Mouse (Mus musculus) embryonic stem cell, embryonic (primary cell): ENCODE measurements around the gene 1700029F12Rik.

Source experiments
- CTCF ChIA-PET, 4 experiments: fragments of 300-600 bp in 2 of 4; fragments of 350-600 bp in 2 of 4; sonication (Branson Sonifier 250); formaldehyde crosslinking; loops; one replicate each; lab custom pipeline; 2022; ENCODE audit warnings: inconsistent platforms in 2 of 4; lab: Charles Lee
- POLR2A ChIA-PET, 4 experiments: fragments of 300-600 bp in 2 of 4; fragments of 350-600 bp in 2 of 4; sonication (Branson Sonifier 250); formaldehyde crosslinking; loops; one replicate each; lab custom pipeline; 2022; ENCODE audit warnings: antibody characterized with exemption in 4 of 4, inconsistent platforms in 1 of 4; lab: Charles Lee

The 1700029F12Rik gene

DNA sequence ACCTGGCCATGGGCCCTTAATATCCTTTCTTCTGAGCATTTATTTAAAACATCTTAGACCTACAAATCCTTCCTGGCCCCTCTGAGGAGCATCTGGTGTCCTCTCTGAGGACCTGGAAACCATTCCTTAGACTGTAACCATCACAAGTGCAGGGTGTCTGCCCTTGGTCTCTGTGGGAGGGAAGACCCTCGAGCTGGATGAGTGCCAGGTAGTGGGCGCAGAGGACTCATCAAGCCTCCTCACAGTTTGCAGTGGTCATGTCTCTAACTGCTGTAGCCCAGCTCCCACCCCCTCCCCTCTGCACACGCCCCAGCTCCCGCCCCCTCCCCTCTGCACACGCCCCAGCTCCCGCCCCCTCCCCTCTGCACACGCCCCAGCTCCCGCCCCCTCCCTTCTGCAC, 26.2 kb upstream of the 1700029F12Rik start:
- POLR2A ChIA-PET: interaction anchor here in 3 of 4 experiments (0.6 to 1.7 kb wide), 13 partner anchors 10 to 425 kb away, joined by 3 to 7 read pairs (median 3); partner anchors contain the start of genes Gfm2 (in 2 of the 3), Nsa2 (in 2 of the 3) and Gm6169 (in 1 of the 3)
- CTCF ChIA-PET: interaction anchor here in 3 of 4 experiments (0.6 to 1.3 kb wide), 5 partner anchors 8 to 53 kb away, joined by 3 to 6 read pairs (median 3); no protein-coding TSS in a partner anchor

DNA sequence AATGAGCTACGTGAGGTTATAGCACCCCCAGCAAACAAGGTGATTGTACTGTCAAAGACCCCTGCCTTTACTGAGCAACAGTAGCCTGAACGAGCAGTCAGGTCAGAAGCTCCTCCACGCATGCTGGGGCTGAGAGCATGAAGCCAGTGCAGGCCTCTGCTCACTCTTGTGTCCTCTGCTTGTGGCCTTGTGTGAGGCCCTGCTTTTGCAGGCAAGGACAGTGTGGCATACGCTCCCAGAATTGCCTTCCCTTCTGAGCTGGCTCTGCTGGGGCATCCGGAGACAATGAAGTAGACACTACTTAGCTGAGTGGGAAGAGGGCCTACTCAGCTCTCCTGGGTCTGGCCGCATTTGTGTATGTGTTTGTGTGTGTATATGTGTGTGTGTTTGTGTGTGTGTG, 25.6 kb upstream of the 1700029F12Rik start:
- CTCF ChIA-PET: interaction anchor here in 2 of 4 experiments (0.6 to 1.3 kb wide), 2 partner anchors 52 to 53 kb away, joined by 3 to 6 read pairs; no protein-coding TSS in a partner anchor
- POLR2A ChIA-PET: interaction anchor here in 2 of 4 experiments (0.5 to 1.7 kb wide), 9 partner anchors 11 to 1151 kb away, joined by 3 to 7 read pairs (median 3); partner anchors contain the start of genes Gfm2 (in 2 of the 2) and Nsa2 (in 2 of the 2)

DNA sequence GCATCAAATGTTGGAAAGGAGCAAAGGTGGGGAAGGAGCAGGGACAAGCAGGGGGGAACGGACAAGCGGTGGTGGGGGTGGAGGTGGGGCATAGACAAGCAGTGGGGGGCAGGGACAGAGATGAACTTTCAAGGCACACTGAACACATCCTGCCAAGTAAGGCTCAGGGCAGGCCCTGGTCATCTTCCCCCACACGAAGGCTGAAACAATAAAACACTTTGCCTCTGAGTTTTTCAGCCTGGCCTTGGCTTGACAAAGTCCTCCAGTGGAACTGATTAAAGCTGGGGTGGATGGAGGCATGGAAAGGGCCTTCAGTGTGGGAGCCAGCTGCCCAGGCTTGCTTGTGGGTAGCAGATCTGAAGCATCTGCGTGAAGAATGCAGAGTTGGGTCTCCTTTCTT, 23.7 kb upstream of the 1700029F12Rik start:
- CTCF ChIA-PET: interaction anchor here in 1 of 4 experiments (0.9 kb wide), 1 partner anchor 10 kb away, joined by 3 read pairs; the partner anchor contains the start of gene Fam169a
- POLR2A ChIA-PET: interaction anchor here in 1 of 4 experiments (1.9 kb wide), 1 partner anchor 9 kb away, joined by 5 read pairs; the partner anchor contains the start of gene Fam169a

DNA sequence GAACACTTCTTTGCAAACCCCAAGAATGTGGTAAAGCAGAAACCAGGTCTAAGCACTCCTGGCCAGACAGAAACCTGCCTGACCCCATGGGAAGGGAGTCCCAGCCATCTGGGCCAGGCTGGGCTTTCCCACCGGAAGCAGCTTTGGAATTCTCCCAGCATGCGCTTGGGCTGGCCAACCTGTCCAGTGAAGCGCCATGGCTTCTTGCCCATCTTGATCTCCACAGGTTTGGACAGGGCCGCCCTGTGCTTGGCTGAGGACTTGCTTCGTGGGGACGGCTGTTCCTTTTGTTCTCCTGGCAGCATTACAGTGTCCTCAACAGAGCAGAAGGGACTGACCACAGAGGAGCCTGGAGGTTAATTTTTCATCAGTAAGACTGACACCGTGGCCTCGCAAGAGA, 19.7 kb upstream of the 1700029F12Rik start:
- CTCF ChIA-PET: no interaction called here

DNA sequence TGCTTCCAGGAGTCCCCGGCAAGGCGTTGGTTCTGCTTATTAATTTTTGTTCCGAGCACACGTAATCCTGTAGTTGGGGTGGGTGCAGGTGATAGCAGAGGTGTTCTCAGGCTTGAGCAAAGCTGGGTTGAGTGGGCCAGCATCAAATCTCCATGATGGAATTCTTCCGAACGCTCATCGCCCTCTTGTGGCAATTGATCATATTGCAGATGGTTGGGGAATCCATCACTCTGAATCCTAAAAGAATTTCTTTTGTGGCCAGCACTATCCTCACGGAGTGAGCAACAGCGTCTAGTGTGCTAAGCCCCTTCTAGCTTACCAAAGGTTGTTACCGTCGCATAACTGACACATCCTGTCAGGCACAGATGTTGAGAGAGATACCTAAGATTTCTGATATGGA, 18.5 kb upstream of the 1700029F12Rik start:
- CTCF ChIA-PET: interaction anchor here in 3 of 4 experiments (0.5 to 1.2 kb wide), 7 partner anchors 8 to 201 kb away, joined by 3 to 5 read pairs (median 3); no protein-coding TSS in a partner anchor
- POLR2A ChIA-PET: interaction anchor here in 2 of 4 experiments (0.6 to 1.2 kb wide), 3 partner anchors 13 to 50 kb away, joined by 3 to 4 read pairs (median 3); no protein-coding TSS in a partner anchor

More for the DNA sequence above, 19.7 kb upstream of the 1700029F12Rik start:
- POLR2A ChIA-PET: no interaction called here

DNA sequence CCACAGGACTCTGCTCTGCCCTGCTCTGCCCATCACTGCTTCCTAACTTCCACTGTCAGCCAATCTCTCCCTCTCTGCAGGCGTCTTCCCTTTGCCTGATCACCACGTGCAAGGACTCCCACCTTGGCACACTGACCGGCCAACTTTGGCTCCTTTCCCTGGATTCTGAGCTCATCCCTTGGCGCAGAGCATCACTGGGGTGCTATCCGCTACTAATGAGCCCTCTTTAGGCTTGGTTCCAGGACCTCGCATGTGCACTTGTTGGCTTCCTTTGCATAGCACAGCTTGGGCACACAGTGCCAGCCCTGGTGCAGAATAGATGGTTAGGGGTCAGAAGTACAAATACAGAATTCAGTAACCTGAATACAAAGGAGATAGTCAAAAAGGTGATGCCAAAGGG, 17.0 kb upstream of the 1700029F12Rik start:
- POLR2A ChIA-PET: interaction anchor here in 1 of 4 experiments (0.6 to 0.7 kb wide), 2 partner anchors 14 to 1453 kb away, joined by 3 read pairs; no protein-coding TSS in a partner anchor
- CTCF ChIA-PET: interaction anchor here in 1 of 4 experiments (0.7 to 1.0 kb wide), 2 partner anchors 47 to 199 kb away, joined by 3 read pairs; no protein-coding TSS in a partner anchor

DNA sequence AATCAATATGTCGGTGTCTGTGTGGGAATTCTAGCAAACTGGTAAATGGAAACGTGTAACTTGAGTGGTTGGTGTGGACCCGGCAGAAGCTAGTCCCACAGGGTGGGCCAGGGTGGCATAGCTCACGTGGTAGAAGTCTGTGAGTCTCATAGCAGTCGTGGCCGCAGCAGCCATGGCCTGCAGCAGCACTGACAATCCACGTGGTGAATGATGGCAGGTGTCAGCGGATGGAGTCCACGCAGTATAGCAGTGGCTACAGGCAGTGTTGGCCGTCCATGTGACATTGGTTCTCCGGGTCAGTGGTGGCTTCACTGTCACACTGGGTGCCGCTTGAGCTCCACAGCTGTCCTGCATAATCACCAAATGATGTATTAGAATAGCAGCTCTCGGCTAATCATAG, 4.1 kb downstream of the 1700029F12Rik start:
- ChIA-PET POLR2A (no interaction called here), CTCF (no interaction called here)

DNA sequence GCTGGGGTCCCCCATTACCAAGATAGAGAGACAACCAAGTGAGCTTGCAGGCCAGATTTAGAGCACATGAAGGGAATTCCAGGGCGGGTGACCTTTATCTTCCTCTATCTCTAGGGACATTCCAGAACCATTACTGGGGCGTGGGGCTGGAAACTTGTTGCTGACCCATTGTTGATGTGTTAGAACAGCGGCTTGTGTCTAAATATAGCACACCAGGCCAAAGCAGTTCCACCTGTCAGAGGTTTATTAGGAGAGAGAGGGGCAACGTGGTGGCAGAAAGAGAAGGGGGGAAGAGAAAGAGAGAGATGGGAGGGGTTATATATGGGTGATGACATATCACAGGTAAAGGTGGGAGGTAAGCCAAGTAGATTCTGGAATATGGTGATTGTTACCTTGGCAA, 12.3 kb downstream of the 1700029F12Rik start:
- POLR2A ChIA-PET: no interaction called here
- CTCF ChIA-PET: no interaction called here

DNA sequence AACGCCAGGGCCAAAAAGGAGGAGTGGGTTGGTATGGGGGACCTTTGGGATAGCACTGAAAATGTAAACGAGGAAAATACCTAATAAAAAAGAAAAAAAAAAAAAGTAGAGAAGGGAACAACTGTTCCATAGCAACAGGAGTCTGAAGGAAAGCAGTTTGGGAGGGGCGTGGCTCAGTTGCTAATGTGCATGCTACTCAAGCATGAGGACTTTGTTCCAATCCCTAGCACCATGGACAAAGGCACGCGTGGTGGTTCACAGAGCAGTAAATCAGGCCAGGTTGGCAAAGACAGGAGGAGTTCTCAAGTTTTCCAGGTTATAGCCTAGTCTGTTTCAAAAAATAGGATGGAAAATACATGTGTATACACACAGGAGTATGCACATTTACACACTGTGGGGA, 14.0 kb downstream of the 1700029F12Rik start:
- CTCF ChIA-PET: no interaction called here
- POLR2A ChIA-PET: interaction anchor here in 1 of 4 experiments (0.9 kb wide), 1 partner anchor 10 kb away, joined by 3 read pairs; no protein-coding TSS in a partner anchor

DNA sequence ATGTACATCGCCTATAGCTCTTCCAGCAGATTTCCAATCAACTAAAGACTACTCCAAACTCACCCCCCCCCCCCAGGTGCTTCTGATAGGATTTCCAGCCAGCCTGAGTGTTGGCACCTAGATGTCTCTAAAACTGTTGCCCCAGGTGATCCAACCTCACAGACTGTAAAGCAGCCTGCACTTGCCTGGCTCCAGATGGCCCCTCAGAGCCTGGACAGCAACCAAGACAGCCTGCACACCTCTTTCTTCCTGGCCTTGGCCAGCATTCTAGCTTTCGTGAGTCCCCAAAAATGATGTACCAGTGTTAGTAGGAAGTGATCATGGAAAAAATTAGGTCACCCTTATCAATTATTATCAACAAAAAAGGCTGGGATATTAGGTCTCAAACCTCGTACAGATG, 16.5 kb downstream of the 1700029F12Rik start:
- CTCF ChIA-PET: interaction anchor here in 1 of 4 experiments (0.6 kb wide), 1 partner anchor 229 kb away, joined by 3 read pairs; no protein-coding TSS in a partner anchor
- POLR2A ChIA-PET: interaction anchor here in 2 of 4 experiments (0.6 to 1.7 kb wide), 3 partner anchors 11 to 25 kb away, joined by 3 to 4 read pairs (median 4); no protein-coding TSS in a partner anchor

DNA sequence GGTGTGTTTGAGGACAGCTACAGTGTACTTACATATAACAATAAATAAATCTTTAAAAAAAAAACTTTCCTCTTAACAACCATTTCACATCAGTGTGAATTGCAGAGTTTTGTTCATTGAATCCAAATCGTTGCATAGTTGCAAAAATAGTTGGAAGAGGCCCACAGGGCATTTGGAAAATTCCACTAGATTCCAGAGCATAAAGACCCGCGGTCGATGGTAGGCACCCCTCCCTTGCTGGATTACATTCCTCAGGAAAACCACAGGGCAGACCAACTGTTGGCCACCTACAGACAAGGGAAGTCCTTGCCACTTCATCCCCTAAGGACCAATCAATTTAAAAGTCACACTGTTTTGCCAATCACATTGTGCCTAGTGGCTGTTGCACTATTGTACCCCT, 19.8 kb downstream of the 1700029F12Rik start:
- ChIA-PET POLR2A (interaction anchor here in 1 of 4 experiments (0.7 kb wide), 1 partner anchor 74 kb away, joined by 4 read pairs; no protein-coding TSS in a partner anchor), CTCF (interaction anchor here in 1 of 4 experiments (0.6 kb wide), 1 partner anchor 507 kb away, joined by 4 read pairs; no protein-coding TSS in a partner anchor)

DNA sequence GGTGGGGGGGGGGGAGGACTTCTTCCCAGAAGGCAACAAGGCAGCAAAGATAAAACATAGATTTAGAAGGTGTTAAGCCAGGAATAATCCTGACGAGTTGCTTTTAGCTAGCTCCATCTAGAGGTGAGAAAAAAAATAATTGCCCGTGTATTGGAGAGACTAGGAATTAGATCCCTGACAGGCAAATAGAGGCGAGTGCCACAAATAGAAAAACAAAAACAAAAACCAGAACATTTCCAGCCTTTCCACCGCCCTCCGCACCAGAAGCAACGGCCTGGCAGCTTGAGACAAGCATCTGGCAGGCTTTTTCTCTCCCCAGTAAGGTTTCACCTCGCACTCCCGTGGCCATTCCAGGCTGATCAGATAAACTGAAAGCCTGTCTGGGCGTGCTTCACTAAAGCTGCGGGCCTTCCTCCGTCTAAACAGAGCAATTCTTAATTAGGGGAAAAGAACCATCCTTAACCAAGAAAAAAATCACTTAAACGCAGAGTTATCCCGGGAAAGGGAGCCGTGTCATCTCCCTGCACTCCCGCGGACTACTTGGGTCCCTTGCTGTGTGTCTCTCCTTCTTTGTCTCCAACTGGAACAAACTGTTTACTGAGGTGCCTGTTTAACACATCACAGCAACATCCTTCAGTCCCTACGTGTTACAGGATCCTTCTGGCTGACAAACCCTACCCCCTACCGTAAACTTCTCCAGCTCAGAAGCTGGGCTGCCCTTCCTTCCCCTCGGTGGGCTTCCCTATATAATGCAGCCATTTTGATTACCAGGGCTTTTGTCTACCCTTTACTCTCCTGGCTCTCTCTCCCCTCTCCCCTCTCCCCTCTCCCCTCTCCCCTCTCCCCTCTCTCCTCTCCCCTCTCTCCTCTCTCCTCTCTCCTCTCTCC, 25.7 kb downstream of the 1700029F12Rik start:
- CTCF ChIA-PET: interaction anchor here in 3 of 4 experiments (0.5 to 1.4 kb wide), 10 partner anchors 52 to 1472 kb away, joined by 3 to 7 read pairs (median 3); no protein-coding TSS in a partner anchor
- POLR2A ChIA-PET: interaction anchor here in 3 of 4 experiments (0.5 to 2.5 kb wide), 16 partner anchors 8 to 1600 kb away, joined by 3 to 20 read pairs (median 3); partner anchors contain the start of genes Fam169a (in 1 of the 3), Foxd1 (in 1 of the 3), Gfm2 (in 1 of the 3) and Nsa2 (in 1 of the 3)

DNA sequence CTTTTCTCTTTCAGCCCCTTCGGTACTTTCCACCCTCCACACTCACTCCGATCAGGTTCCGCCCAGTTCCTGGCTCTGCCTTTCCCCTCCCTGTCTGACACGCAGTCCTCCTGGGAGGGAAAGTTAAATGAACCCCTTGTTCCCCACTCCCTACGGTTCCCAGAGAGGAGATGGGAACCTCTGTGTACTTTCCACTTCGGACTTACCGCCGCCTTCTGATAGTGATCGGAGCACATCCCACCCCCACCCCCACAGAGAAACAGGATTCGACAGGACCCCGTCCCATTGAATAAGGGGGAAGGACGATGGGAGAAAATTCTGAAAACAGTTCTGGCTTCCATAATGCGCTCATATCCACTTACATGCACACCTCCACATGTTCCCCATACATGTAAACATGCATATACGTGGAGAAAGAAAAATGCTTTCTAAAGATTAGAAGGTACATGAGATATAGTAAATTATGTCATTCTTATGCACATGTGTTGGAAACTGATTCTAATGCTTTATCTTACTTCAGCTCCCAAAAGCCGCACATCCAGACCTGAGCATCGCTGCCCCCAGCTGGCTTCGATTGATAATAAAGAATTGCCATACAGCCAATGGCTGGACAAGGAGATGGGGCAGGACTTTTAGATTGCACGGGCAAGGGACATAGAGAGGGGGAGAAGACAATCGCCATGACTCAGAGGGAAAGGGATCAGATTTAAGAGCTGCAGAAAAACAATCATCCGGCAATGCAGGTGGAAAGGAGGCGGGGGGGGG, 26.5 kb downstream of the 1700029F12Rik start:
- CTCF ChIA-PET: interaction anchor here in 3 of 4 experiments (0.5 to 1.4 kb wide), 9 partner anchors 52 to 1471 kb away, joined by 3 to 7 read pairs (median 3); no protein-coding TSS in a partner anchor
- POLR2A ChIA-PET: interaction anchor here (0.5 to 2.5 kb wide), 20 partner anchors 8 to 1600 kb away, joined by 3 to 20 read pairs (median 3); partner anchors contain the start of genes Fam169a (in 1 of the 4), Foxd1 (in 1 of the 4), Gfm2 (in 1 of the 4) and Nsa2 (in 1 of the 4)

DNA sequence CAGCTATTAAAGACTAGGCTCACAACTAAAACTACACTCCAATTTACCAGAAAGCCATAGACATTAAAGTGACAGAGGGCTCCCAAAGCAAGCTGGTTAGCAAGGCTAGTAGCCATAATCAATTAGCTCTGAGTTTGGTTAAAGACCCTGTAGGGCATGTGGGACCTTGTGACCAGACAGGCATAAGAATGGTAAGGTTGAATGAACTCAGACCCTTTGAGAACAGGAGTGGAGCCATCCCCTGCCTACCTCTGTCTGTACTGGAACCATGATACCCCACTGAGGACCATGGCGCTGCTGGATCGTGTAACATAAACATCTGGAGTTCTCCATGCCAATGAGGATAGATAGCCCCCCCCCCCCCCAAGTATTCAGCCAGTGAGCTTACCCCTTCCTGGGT, 27.4 kb downstream of the 1700029F12Rik start:
- POLR2A ChIA-PET: interaction anchor here in 3 of 4 experiments (0.6 to 2.5 kb wide), 9 partner anchors 11 to 136 kb away, joined by 3 to 20 read pairs (median 3); partner anchors contain the start of gene Fam169a (in 1 of the 3)
- CTCF ChIA-PET: interaction anchor here (0.6 to 0.8 kb wide), 5 partner anchors 46 to 1398 kb away, joined by 3 to 15 read pairs (median 6); no protein-coding TSS in a partner anchor

DNA sequence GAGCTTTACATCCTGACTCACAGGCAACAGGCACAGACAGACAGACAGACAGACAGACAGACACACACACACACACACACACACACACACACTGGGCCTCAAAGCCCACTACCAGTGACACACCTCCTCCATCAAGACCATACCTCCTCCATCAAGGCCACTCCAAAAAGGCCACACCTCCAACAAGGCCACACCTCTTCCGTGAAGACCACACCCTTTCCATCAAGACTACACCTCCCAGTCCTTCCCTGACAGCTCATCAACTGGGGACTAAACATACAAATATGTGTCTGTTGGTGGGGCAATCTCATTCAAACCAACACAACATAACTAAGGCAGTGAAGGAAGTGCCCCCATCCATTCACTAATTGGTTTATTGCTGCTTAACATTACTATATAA, 37.1 kb downstream of the 1700029F12Rik start:
- CTCF ChIA-PET: no interaction called here
- POLR2A ChIA-PET: interaction anchor here in 3 of 4 experiments (0.6 to 1.1 kb wide), 6 partner anchors 19 to 399 kb away, joined by 3 to 4 read pairs (median 3); partner anchors contain the start of gene Fam169a (in 1 of the 3)

DNA sequence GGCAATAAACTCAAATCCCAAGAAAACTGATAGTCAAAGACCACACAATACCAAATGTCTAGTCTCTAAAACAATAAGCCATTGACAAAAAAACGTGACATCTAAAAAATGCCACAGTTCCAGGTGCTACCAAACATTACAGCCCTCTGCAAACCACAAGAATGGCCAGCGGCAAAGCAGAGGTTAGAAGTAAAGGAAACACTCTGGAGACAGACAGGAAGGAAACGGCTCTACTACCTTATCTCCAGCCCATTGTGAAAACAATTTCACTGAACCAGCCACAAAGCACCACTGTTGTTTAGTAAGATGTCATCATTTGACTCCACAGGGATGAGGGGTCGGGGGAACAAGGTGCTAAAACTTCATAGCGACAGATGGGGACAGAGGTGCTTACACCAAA, 38.9 kb downstream of the 1700029F12Rik start:
- ChIA-PET POLR2A (no interaction called here), CTCF (no interaction called here)
